Mouse (Mus musculus) Patski (cell line): ENCODE data around the gene Hnrnpl. TPM values are rescaled to one million over a fixed set of nuclear protein-coding genes. Genes with fewer than 3 reads are reported as not detected.
A peak's percentile ranks its signal among the peaks of the same experiment; 100 is the strongest.

Source experiments
- ATAC-seq: fragments of 100-300 bp; one replicate; pipeline ENCODE4 v1.8.0; 2021
- CTCF ChIA-PET: fragments of 350-600 bp; sonication (Branson Sonifier 250); formaldehyde crosslinking; loops from one replicate; lab custom pipeline; 2022; ENCODE audit warnings: inconsistent platforms; lab: Charles Lee
- POLR2A ChIA-PET: fragments of 350-600 bp; sonication (Branson Sonifier 250); formaldehyde crosslinking; loops from one replicate; lab custom pipeline; 2022; ENCODE audit warnings: antibody characterized with exemption, inconsistent platforms; lab: Charles Lee
- DNase-seq: peaks from one replicate; pipeline ENCODE4 v3.0.0-alpha.2; 2011; ENCODE audit warnings: low read depth, low spot score
- H3K27me3 ChIP-seq: fragments of 371-371 bp; one replicate; pipeline ENCODE4 v1.5.1; 2021
- CTCF ChIP-seq: fragments of 100-300 bp; IDR thresholded peaks from one replicate; pipeline ENCODE4 v1.5.1; 2021
- in situ Hi-C: fragments of 300-500 bp; cut with MboI; formaldehyde crosslinking; loops from 3 replicates; pipeline ENCODE4 v1.11.1; 2018; ENCODE audit warnings: low pct_unique_long_range_greater_than_20kb, mixed read lengths
- polyA plus RNA-seq: library from polyadenylated mRNA; unstranded; gene quantifications from one replicate; pipeline ENCODE4 v1.2.3, GENCODE M21; 2021

Hnrnpl gene
- polyA plus RNA-seq, 1 experiment from 2014 or later: 309 TPM

DNA sequence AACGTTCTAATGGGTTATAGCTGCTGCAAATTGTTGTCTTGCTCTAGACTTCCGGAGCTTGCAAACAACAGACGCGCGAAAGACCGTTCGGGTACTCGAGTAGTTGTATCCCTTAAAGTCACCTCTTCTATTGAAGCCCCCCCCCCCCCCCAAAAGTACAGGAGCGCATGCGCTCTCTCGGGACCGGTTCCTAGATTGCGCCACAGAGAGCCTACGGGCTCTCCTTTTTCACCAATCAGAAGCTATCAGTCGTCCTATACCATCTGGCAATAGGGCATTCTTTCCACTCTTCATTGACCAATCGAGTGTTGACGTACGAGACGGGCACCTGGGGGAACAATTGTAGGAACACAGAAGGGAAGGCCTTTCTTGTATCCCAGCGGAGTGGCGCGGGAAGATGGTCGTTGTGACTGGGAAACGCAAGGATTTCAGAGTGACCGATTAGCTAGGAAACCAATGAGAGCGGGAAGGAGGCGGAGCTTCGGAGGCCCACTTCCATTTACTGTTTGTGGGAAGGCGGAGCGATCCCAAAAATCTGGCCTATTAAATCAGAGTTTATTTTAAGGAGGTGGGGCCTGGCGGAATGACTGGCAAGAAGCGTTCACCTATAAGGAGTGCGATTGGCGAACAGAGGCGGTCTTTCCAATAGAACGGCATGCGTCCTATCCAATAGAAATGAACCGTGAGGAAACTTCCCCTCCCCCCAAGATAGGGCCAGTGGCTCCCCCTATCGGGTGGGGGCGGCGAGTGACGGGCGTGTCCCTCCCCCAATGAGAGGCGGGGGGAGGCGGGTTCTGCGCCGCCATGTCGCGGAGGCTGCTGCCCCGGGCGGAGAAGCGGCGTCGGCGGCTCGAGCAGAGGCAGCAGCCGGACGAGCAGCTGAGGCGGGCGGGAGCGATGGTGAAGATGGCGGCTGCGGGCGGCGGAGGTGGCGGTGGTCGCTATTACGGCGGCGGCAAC lies 2.0 kb downstream of the Hnrnpl start:
- ChIA-PET POLR2A (interaction anchor here (0.6 to 4.0 kb wide), 11 partner anchors 10 to 428 kb away, joined by 3 to 22 read pairs (median 4); no protein-coding TSS in a partner anchor), CTCF (interaction anchor here (1.5 to 1.6 kb wide), 2 partner anchors 15 to 57 kb away, joined by 4 read pairs; partner anchors contain the start of gene Ech1)
- peak; percentile 83 for ATAC-seq
- in situ Hi-C loops: no loop called here
- no peaks in the 10 kb centered on the region for H3K27me3 ChIP-seq
- DNase-seq: peak; percentile 99
- no peak for TF ChIP-seq CTCF

DNA sequence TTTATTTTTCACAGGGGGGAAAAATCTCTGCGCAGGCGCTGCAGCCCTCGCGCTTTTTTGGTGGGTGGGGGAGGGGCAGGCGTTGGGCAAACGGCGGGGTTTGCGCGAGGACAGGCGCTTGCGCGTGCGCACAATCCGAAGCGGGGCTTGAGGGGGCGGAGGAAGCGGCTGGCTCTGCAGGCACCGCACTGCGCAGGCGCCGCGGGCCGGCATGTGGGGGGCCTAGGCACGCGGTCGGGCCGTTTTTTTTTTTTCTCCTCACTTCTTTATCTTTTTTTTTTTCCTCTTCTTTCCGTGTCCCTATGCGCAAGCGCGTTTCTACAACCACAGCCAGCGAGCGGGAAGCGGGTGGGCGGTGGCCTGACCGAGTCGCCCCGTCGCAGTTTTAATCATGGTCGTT lies 2.9 kb downstream of the Hnrnpl start:
- CTCF ChIA-PET: interaction anchor here (1.5 kb wide), 1 partner anchor 56 kb away, joined by 3 read pairs; no protein-coding TSS in a partner anchor
- in situ Hi-C loops: no loop called here
- POLR2A ChIA-PET: interaction anchor here (0.6 to 4.0 kb wide), 10 partner anchors 9 to 357 kb away, joined by 3 to 22 read pairs (median 5); no protein-coding TSS in a partner anchor
- TF ChIP-seq CTCF: no peak
- DNase-seq: no peak
- ATAC-seq: no peak
- H3K27me3 ChIP-seq: no peaks in the 10 kb centered on the region

DNA sequence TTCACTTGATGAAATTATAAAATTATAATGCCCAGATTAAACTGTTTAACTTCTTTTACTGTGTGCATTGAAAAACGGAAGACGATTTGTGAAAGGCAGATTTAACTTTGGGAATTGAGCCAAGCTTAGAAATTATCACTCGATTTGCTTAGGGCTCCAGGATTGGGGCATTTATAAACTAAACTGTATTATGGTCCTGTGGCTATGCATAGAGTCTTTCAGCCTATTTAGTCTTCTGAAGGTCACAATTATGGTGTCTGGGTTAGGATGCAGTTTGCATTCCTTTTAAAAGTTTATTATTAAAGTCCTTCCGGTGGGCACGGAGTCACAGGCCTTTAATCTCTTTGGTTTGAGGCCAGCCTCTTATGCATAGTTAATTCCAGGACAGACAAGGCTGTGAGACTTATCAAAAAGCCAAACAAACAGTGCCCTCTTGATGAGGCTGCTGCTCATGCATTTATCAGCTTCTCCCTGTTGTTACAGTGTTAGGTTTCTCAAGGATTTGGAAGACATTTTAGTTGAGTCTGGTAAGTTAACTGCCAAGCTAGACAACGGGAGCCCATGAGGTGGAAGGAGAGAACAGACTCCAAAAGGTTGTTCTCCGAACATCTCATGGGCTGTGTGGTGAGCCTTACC lies 3.4 kb downstream of the Hnrnpl start:
- in situ Hi-C loops: no loop called here
- DNase-seq (no peak), ATAC-seq (no peak)
- ChIA-PET POLR2A (interaction anchor here (0.6 to 4.0 kb wide), 7 partner anchors 9 to 55 kb away, joined by 3 to 22 read pairs (median 5); no protein-coding TSS in a partner anchor), CTCF (interaction anchor here (0.8 to 1.5 kb wide), 3 partner anchors 9 to 55 kb away, joined by 3 read pairs; no protein-coding TSS in a partner anchor)
- no peaks in the 10 kb centered on the region for H3K27me3 ChIP-seq
- no peak for TF ChIP-seq CTCF

DNA sequence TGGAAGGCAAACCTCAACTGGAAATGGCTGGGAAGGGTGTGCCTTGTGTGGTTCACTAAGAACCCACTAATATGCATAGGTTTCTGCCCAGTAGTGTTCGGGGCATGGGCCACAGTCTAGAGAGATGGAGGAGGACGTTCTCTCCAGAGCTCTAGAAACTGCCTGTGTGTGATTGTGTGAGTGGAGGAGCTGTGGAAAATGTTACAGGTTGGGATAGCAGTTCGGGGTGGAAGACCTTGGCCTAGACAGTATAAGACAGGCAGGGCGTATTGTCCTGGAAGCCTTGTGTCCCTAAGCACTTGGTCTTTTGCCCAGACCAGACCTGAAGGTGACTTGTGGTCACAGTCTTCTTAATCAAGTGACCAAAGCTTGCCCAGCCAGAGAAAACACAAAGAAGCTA lies 4.1 kb downstream of the Hnrnpl start:
- CTCF ChIA-PET: interaction anchor here (0.8 to 1.5 kb wide), 4 partner anchors 10 to 55 kb away, joined by 3 read pairs; no protein-coding TSS in a partner anchor
- ATAC-seq (no peak), DNase-seq (no peak)
- H3K27me3 ChIP-seq: no peaks in the 10 kb centered on the region
- POLR2A ChIA-PET: interaction anchor here (0.9 to 4.0 kb wide), 4 partner anchors 8 to 46 kb away, joined by 3 to 22 read pairs (median 6); partner anchors contain the start of gene Sirt2
- in situ Hi-C loops: no loop called here
- no peak for TF ChIP-seq CTCF

DNA sequence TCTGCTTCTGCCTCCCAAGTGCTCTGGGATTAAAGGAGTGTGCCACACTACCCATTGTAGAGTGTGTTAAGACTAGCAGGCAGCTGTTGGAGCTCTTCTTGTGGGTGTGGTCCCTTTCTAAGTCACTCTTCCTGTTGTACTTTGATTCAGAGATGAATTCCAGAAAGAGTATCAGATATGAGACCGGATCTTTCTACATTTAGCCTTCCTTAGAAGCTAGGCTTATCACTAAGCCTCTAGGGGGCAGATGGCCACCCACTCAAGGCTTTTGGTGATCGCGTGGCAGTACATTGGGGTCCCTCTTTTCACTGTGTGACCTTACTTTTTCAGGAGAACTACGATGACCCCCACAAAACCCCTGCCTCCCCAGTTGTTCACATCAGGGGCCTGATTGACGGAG lies 4.6 kb downstream of the Hnrnpl start:
- in situ Hi-C loops: no loop called here
- TF ChIP-seq CTCF: no peak
- DNase-seq: no peak
- ATAC-seq: no peak
- POLR2A ChIA-PET: interaction anchor here (0.9 to 4.0 kb wide), 3 partner anchors 7 to 47 kb away, joined by 3 to 22 read pairs (median 8); partner anchors contain the start of gene Sirt2
- CTCF ChIA-PET: interaction anchor here (0.8 to 1.1 kb wide), 3 partner anchors 11 to 33 kb away, joined by 3 read pairs; no protein-coding TSS in a partner anchor
- no peaks in the 10 kb centered on the region for H3K27me3 ChIP-seq

DNA sequence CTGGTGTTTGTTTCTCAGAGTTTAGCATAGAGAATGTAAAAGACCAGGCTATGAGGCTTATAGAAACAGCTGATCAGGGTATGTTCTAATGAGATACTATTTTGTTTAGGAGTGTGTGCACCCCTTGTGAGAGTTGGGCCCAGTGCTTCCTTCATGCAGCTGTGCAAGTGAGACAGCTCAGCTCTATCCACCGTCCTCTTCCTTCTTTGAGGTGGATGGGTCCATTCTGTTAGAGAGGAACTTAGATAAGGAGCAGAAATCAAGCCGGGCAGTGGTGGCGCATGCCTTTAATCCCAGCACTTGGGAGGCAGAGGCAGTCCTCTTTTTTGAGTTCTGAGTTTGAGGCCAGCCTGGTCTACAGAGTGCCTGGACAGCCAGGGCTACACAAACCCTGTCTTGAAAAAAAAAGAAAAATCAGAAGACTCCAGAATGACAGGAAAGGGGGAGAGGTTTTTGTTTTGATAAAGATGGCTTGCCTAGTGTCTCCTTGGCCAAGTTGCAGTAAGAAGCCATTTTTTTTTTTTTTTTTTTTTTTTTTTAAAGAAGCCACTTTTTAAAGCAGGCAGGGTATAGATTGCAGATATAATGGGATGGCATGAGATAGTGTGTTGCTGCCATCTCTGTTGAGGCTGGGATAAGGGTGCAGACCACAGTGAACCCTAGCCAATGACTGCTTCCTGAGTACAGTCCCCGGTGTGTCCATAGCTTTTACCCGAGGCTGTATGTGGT lies 6.1 kb downstream of the Hnrnpl start:
- ChIA-PET POLR2A (no interaction called here), CTCF (no interaction called here)
- no peak for ATAC-seq
- no peaks in the 10 kb centered on the region for H3K27me3 ChIP-seq
- DNase-seq: no peak
- in situ Hi-C loops: no loop called here
- TF ChIP-seq CTCF: no peak

DNA sequence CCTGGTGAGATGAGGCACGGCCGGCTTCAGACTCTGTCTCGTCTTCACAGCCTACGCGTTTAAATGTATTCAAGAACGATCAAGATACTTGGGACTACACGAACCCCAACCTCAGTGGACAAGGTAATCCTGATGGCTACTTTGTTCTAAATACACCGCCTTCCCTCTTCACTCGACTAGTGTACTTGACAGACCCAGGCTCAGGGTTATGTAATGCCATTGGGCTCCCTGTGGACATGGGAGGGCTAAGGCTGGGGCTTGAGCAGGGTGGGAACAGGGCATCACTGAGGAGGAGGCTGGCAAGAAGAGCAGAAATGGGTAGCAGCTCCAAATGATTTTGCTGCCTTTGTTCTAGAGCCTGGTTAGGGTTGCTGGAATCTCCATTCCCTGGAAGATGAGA lies 6.9 kb downstream of the Hnrnpl start:
- POLR2A ChIA-PET: no interaction called here

DNA sequence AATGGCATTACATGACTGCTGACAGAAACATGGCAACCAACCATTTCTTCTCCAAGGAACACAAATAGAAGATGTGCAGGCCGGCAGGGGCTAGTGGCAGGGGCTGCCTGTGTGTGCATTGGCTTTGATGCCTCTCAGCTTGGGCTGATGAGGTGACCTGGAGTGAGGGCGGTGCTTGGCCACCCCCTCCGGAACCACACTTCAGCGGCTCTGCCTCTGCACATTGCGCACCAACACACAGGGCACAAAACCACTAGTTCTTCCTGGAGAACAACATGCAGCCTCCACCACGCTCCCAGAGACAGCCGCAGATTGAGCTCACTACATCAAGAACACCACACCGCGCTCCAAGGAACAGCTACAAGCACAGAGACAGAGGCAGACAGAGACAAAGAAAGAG lies 7.9 kb downstream of the Hnrnpl start:
- in situ Hi-C loops: no loop called here
- no peaks in the 10 kb centered on the region for H3K27me3 ChIP-seq
- DNase-seq (no peak), ATAC-seq (no peak)
- ChIA-PET POLR2A (interaction anchor here (0.6 kb wide), 2 partner anchors 137 to 168 kb away, joined by 3 to 4 read pairs; no protein-coding TSS in a partner anchor), CTCF (no interaction called here)
- no peak for TF ChIP-seq CTCF

More for the DNA sequence above, 6.9 kb downstream of the Hnrnpl start:
- H3K27me3 ChIP-seq: no peaks in the 10 kb centered on the region
- CTCF ChIA-PET: no interaction called here
- no peak for TF ChIP-seq CTCF
- in situ Hi-C loops: no loop called here
- ATAC-seq: no peak
- DNase-seq: no peak

DNA sequence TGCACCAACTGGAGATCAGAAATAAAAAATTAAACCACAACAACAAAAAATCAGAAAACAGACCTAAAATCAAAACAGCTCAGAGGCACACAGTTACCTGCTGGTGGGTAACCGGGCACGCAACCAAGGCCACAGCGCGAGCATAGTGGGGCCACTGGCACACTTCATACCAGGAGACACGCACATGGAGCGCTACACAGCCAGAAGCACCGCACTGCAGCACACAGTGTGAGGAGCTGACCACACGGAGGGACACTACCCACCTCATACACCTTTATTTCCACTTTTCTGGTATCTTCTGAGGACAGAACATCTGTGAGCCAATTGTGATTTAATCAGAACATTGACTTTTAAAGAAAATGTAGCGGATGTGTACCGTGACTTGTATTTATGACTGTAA lies 8.6 kb downstream of the Hnrnpl start:
- no peak for ATAC-seq
- no peak for DNase-seq
- H3K27me3 ChIP-seq: no peaks in the 10 kb centered on the region
- ChIA-PET CTCF (no interaction called here), POLR2A (interaction anchor here (0.6 to 1.2 kb wide), 2 partner anchors 9 to 136 kb away, joined by 3 to 5 read pairs; partner anchors contain the start of gene Hnrnpl)
- in situ Hi-C loops: no loop called here
- TF ChIP-seq CTCF: no peak
